Mouse (Mus musculus) left cerebral cortex, postnatal 10 days (tissue): ENCODE measurements at regions not wholly inside any gene's neighbourhood (a gene's known extent, or its start where the extent isn't known, plus 50 kb on each side); places are given as distances from the start of the nearest gene placed in this dataset.
A peak's percentile ranks its signal among the peaks of the same experiment; 100 is the strongest.

ENCODE experiments used
- DNase-seq, 2 experiments: peaks; one replicate each; pipeline ENCODE4 v3.0.0; 2021 to 2022; ENCODE audit warnings: low spot score in 2 of 2, mixed read lengths in 1 of 2; ENCODE audit errors: extremely low spot score in 1 of 2
- intact Hi-C: fragments of 180-260 bp; cut with DNase I; formaldehyde crosslinking; loops from one replicate; pipeline ENCODE4 v1.15.1; 2025

DNA sequence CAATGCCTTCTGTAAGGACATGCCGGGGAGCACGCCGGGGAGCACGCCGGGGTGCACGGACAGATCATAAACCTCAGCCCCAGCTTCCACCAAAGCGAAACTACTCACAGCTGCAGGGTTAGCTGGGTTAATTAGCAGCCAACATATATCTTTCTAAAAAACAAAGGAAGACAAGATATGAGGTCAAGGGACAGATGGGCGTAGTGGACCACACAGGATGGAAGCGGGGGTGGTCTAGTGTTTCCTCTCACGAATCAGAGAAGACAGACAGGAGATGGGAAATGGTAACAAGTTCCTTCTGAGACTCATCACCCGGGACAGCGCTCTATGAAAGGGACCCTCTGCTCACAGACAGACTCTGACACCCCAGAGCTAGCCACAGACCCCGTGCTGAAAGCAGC lies 60.0 kb upstream of the Ajap1 start:
- intact Hi-C loops, result no loop called here
- no peak for DNase-seq

DNA sequence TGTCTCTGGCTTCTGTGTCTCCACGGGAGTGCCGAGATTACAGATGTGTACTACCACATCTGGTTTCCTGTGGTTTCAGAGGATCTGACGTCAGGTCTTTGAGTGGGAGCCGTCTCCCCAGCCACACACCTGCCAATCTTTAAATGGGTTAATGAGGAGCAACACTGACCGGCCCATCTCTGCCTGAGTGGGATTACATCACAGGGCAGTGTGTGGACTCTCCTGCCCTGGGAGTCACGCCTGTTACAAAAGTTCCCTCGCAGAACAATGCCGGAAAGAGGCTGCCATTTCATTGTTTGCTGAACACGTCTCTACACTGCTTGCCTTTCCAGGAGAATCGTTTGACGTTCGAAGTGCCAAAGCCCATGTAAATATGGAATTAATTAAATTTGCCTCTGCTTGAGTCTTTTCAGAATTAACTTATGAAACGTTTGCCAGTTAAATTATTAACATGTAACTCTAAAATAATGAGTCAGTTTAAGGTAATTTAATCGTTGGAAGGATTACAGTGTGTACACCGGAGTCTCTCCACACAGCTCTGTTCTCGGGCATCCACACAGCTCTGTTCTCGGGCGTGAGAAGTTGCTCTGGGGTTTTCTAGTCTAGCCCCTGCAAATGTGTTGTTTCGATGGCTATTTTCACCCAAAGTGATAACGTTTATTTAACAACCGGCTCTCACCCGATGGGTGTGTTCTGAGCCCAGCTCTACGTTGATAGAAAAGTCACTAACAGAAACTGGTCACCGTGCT lies 61.5 kb upstream of the Ajap1 start:
- DNase-seq, result no peak
- intact Hi-C loops, result no loop called here

DNA sequence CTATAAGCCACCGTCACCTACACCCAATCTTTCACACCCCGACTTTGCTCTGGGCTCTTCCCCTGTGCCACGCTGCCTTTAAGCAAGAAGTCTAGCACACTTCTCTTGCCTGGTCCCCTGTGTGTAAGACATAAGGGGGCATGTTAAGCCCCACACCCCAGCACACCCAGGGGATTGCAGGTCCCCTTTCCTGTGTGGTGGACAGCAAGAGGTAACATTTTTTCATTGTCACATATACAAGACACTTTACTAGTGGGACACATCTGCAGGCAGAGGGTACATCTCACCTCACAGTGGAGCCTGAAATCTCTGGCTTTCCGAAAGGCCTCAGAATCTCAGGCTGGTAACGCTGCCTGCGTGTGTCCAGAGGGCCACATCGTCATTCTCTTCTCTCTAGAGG lies 64.1 kb upstream of the Ajap1 start:
- intact Hi-C loops, result no loop called here

DNA sequence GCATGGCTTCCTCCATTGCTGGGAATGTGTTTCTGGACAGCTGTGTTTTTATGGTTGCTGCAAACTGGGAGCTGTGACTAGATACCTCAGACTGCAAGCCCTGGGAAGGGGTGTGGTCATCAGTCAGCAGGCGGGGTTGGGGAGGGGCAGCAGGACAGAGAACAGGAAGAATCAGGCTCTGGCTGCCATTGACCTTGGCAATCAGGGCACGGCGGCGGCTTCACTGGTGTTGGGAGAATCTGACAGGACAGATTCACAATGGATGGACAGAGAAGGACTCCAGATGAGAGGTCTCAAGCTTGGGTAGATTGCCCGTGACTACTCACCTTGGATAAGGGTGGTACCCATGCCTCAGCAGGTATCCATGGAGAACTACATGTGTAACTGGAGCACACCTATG lies 64.5 kb upstream of the Ajap1 start:
- intact Hi-C loops, result no loop called here
- peak in 1 of 2 experiments; percentile 36 for DNase-seq

More for the DNA sequence above, 64.1 kb upstream of the Ajap1 start:
- no peak for DNase-seq

DNA sequence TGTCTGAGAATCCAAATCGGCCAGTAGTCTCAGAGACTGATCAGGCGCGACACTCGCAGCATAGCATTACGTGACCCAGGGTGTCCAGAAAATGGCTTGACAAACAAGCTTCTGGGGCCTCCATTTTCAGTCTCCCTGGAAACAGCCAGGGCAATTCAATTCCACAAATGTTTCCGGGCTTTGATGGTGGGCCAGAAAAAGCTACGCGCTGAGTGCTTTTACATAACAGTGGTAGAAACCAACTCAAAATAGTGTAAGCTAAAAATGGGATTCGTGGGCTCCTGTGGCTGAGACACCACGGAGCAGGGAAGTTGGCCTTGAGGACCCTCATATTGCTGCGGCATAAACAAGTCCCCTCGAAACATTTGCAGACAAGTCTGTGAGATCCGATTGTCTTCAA lies 65.3 kb upstream of the Ajap1 start:
- intact Hi-C loops, result no loop called here
- DNase-seq, result peak in 1 of 2 experiments; percentile 52

DNA sequence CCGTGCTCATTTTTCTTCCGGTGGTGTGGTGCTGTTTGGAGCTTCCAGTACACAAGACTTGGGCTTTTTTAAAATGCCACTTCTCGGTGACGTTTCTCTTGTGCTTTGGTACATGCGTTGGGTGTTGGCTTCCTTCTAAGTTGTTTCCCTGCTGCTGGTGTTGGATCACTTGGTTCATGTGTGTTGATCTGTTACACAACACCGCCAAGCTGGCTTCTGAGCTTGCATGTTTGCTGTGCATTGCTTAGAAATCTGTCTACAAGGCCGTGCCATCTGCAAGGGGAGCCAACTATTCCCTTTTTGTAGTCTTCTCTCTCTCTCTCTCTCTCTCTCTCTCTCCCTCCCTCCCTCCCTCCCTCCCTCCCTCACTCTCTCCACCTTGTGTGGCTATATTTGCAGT lies 68.7 kb upstream of the Ajap1 start:
- DNase-seq, result no peak
- intact Hi-C loops, result no loop called here

DNA sequence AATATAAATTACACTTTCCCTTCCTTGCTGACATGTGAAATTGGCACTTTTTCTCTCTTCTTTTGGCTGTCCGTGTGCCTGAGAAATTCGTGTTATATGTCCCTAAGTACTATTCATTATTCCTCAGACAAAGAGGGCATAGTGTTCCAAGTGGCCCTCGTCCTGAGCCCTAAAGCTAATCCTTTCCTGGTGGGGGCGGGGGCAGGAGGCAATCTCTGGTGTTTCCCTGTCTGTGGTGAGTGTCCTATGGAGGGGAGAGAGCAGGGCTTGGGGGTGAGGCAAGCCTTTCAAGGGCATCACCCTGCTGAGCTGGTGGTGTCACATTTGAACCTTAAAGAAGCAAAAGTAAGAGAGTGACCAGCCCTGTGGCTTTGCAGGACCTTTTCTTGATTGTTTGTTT lies 69.9 kb upstream of the Ajap1 start:
- intact Hi-C loops, result no loop called here
- DNase-seq, result no peak

DNA sequence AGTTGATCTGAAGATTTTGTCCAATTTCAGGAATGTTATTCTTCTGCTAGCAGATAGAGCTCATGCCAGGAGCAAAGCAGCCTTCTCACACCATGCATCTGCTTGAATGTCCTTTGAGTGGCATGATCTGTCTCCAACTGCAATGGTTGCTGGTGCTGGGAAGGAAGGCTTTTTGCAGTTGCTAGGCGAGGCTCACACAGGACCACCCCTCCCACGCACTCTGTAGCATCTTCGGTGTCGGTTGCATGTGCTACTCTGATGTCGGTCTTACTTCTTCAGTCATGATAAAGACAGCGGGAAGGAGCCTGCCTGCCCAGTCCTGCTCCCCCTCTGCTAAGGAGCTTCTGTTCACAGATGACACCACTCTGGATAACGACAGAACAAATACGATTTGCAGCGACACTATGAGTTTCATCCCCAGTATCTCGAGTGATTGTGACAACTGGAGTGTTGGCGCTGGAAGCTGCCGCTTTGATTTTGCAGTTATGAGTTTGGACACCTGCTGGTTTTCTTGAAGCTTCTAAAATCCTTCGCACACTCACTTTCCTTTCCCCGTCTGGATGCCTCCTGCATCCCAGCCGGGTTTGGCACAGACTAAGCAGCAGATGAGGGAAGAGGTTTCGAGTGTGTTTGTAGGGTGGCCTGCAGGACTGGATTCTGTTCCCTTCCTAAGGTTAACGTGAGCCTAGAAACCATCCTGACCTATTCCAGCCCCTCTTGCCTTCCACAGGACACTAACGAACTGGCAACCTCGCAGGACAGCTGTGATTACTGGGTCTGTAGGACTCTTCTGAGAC lies 75.4 kb upstream of the Ajap1 start:
- intact Hi-C loops, result no loop called here
- DNase-seq, result peak; percentile 44 to 55

DNA sequence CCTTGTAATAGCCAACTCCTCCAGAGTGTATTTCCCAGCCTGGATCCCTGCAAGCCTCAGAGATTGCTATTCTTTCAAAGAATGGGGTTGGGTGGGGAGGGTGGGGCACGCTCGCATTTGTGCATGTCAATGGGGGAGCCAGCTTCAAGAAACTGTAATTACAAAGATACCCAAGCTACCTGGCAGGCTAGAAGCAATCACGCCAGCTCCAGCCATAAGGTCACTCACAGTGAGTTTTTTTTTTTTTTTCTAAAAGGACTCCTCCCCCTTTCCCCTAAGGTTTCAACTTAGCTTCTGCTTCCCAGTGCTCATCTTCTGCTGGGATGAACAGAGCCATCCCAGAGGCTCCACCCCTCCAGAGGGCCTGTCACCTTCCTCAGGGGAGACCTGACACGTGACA lies 77.0 kb upstream of the Ajap1 start:
- intact Hi-C loops, result no loop called here
- DNase-seq, result no peak

DNA sequence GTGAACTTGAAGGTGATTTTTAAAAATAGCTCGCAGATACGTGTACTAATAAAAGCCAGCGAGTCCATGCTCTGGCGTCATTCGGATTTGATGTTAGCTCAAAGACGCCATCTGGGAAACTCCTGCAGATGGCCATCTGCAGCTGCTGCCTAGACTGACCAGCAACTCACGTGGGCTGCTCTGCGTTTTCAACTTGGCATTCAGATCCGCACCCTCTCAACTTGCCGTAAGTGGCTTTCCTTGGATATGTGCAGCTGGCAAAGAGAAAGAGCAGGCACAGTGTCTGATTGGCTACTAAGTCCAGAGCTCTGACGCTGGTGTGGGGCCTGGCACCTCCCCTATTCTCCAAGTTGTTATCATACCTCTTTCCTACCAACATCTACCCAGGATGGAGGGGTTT lies 77.6 kb upstream of the Ajap1 start:
- no peak for DNase-seq
- intact Hi-C loops, result no loop called here

DNA sequence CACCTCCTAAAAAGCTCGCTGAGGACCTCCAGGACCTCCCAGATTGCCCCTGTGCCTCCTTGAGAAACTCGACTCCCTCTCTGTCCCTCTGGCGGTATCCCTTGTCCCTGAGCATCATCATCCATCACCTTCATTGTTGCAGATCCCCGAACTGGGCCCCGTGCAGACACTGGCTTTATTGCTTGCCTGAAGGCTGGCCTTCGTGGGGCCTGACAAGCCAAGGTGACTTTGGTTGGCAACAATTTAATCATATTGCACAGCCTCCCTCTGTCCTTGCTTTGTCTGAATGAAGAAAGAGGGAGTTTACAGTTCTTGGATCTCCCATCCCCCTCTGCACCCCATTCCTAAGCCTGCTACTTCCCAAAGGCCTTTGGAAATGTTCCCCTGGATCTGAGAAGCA lies 78.3 kb upstream of the Ajap1 start:
- intact Hi-C loops, result no loop called here

DNA sequence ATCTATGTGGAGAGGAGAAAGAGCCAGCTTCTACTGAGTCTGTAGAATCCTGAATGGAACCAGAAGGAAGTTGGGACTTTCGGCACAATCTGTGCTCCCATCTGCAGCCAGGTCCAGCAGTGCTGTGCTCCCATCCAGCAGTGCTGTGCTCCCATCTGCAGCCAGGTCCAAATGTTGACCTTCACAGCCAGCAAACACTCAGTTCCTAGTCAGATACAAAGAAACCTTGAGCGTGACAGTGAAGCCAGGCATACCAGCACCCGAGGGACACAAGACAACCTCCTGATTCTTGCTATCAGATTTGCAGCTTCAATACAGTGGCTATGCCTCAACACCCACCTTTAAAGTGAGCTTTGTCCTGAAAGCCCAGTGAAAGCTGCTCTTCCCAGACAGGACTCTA lies 79.4 kb upstream of the Ajap1 start:
- intact Hi-C loops, result no loop called here
- no peak for DNase-seq

More for the DNA sequence above, 78.3 kb upstream of the Ajap1 start:
- DNase-seq, result no peak

DNA sequence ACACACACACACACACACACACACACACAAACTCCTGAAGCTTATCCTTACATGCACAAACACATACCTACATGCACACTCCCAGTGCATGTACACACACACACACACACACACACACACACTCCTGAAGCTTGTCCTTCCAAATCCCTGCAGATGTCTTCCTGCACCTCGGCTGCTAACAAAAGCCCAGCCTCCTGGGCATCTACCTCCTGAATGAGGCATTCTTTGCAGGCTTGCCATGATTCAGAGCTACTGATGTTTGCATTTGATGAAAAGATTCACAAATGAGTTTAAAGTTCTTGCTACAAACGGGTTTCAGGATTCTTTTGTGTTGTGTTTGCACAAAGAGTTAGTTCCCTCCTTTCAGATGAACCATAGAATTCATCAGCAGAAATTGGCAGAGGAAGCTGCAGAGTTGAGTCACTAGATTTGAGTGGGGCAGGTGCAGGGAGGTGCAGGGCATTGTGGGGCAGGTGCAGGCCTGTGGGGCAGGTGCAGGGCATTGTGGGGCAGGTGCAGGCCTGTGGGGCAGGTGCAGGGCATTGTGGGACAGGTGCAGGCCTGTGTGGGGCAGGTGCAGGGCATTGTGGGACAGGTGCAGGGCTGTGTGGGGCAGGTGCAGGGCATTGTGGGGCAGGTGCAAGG lies 84.8 kb upstream of the Ajap1 start:
- no peak for DNase-seq
- intact Hi-C loops, result no loop called here

DNA sequence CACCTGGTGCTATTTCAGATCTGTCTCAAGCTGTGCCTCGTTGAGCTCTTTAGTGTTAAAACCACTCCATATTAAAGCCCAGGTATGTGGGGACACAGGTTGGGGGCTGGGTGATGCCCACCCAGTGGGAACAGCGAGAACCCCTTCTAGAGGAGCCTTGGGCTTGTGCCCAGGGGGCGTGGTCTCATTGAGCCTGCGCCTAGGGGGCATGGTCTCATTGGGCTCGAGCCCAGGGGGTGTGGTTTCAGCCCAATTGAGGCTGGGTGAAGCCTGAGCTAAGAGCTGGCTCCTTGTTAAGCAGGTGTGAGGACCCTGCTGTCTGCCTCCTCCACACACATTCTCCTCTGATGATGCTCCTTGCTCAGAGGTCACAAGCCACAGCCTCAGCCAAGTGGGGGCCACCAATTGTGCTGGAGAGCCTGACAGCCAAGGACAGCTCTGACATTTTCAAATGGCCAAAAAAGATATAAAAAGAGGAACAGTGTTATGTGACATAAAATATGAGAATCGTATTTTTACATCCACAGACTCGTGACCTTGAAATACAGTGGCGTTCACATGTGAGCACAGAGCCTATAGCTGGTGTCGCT lies 90.7 kb upstream of the Ajap1 start:
- peak in 1 of 2 experiments; percentile 36 for DNase-seq
- intact Hi-C loops, result no loop called here

DNA sequence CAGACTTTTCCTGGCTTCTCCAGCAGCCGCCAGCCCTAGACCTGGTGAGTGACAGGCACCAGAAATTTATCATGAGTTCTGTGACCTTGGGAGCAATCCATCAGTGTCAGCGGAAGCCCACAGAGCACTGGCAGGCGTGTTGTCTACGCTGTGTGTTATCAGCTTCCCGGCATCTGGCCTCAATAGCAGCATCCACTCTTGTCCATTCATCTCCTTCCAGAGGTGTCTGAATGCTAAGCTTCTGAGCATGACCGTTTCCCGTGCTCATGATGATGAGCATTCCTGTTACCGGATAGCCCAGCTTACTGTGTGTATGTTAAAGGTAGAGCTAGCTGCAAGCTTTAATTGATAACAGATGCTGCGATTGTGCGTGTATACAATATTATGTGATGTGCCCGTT lies 110.7 kb upstream of the Ajap1 start:
- no peak for DNase-seq
- intact Hi-C loops, result no loop called here

DNA sequence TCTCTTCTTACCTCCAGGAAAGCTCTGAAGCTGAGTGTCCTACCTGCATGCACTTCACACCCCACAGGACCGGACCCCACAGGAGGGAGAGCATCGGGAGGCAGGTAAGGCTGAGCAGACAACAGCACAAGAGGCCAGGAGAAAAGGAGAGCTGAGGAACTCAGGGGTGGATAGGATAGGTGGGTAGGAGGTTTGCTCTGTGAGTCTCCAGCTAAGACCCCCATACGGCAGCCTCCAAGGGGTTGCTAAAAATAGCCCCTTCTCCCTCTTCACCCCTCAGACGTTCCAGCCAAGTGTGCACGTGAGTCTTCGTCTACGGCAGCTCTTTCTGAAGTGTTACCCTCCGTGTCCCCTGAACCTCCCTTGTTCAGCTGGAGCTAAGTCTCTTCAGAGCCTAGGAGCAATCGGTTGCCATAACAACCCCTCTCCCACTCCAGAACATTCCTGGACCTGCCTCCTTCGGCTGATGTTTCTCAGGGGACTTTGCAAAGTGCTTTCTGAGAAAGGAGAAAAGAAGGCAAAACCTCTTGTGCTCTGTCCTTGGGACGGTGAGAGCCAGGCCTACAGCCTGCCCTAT lies 117.3 kb upstream of the Ajap1 start:
- DNase-seq, result peak in 1 of 2 experiments; percentile 46
- intact Hi-C loops, result no loop called here

DNA sequence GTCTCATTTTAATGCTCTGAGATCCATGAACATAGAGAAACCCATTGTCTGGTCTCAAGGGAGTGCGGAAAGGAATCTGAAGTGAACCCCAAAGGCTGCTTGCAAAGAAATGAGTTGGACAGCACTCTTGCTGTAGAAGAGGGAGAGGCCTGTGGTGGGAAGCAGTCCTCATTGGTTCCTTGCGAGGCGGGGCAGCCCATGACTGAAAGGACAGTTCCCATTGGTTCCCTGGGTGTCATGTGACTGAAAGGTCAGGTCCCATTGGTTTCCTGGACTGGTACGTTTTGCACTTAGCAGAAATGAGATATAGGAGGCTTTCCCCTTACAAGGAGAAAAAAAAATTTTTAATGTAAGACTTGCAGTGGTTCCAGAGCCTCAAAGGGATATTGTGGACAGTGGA lies 119.9 kb upstream of the Ajap1 start:
- DNase-seq, result no peak
- intact Hi-C loops, result no loop called here

DNA sequence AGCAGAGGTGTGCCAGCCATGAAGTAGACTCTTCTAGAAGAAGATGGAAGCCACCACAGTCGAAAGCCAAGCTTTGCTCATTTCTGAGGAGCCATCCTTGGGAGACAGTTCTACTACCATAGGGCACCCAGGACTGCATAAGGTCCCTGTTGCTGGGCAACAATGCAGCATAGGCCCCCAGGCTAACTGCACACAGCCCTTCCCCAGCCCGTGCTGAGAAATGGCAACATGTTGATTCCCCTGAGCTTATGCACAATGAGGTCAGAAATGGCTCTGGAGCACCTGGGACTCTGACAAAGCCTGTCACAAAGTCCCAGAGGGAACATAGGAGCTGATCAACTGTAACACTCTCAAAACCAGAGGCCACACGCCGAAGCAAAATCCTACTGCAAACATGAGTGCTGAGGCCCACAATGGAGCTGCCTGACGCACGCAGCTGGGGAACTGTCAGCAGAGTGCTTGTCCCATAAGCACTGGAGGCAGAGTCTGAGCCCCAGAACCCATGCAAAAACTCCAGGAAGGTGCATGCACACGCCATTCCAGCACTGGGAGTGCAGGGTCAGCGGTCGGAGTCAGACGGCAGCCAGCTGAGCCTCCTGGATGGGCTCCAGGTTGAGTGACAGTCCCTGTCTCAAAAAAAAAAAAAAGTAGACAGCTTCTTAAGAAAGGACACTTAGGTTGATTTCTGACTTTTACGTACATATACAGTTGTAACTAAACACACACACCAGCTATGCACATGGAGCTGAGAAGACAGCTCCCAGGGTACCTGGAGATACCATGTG lies 120.6 kb upstream of the Ajap1 start:
- no peak for DNase-seq
- intact Hi-C loops, result no loop called here

DNA sequence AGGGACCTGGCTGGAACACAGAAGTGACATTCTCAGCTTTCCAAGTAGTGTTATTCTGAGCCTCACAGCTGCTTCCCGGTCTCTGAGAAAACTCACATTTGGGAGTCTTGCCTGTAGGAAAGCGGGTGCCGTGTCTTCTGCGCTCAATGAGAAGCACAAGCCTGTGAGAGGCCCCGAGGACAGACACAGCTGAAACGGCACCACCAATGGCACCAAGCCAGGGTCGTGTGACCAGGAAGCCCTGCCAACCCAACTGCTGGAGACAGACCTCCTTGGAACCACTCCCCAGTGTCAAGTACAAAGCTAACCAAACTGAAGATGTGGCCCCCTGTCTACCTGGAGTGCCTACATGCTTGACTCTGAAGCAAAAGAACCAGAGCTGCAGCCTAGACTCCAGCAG lies 121.3 kb upstream of the Ajap1 start:
- intact Hi-C loops, result no loop called here
- peak; percentile 40 to 61 for DNase-seq
